Mouse (Mus musculus) small intestine, adult 2 months (tissue): ENCODE measurements around the gene Wfdc1.

Source experiments
- CTCF ChIP-seq: fragments of 200-500 bp; IDR thresholded peaks from 2 replicates; pipeline ENCODE4 v1.5.1; 2012; ENCODE audit warnings: low read depth, mild to moderate bottlenecking, control low read depth, inconsistent platforms, low read length, moderate library complexity, mixed read lengths; ENCODE audit not compliant: insufficient replicate concordance, insufficient read length; ENCODE audit errors: extremely low read depth
- POLR2A ChIP-seq: fragments of 200-500 bp; IDR thresholded peaks from 2 replicates; pipeline ENCODE4 v1.6.1; 2012; ENCODE audit warnings: low read depth, mild to moderate bottlenecking, control low read depth, inconsistent platforms, low read length, moderate library complexity

GRCm38 (mm10) chr8:119616811-119617210, 49.4 kb upstream of the Wfdc1 start:
- TF ChIP-seq CTCF: no peak
- TF ChIP-seq POLR2A: no peak
